Mouse (Mus musculus): ENCODE data around the gene Wdr70.

GRCm38 (mm10) chr15:7865305-7865704 is 233.7 kb downstream of the Wdr70 start:
- TF ChIP-seq CTCF (conservative IDR thresholded peaks at IDR 0.05; ENCODE audit: low read length) = no peak
- TF ChIP-seq POU5F1 (IDR thresholded peaks at IDR 0.05; ENCODE audit: borderline replicate concordance, low read length) = no peak

Measured in E14TG2a.4 (cell line).